In the genomic region with DNA sequence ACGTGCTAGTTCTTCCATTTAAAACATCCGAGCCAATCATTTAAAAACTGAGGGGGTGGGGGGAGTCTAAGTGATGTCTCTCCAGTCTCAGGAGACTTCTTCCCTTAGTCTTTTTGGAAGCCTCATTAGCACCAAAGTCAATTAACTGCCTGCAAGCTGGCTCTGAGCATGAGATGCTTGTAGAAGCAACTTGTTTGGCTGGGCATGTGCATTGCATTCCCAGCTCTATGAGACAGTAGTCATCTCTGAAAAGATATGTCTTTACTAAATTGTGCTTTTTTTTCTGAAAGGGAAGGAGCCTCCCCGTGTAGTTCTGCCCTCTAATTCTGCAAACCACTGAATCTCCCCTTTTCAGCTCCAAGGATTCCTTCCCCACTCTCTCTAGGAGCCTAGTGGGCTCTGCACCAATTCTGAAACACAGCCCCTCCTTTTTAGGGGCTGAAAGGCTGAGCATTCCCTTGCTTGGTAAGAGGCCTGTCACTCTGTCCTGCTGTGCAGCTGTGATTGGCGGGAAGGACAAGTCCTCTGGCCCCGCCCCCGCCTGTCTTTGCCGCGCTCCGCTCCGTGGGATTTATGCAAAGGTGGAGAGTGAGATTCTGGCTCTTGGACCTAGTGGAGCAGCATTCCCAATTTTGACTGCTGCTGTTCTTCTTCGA, we compare ENCODE assay signal across 9 mouse cellular contexts. TPM values are rescaled to one million over a fixed set of nuclear protein-coding genes. Genes with fewer than 3 reads are reported as not detected.
DNase-seq lines count a peak whose midpoint lies in the region; TF ChIP-seq lines count a peak whose summit lies in the region.
"Had no signal": no experiment of that assay in that cellular context is flagged by ENCODE, and none has a peak within 500 bp of the region (broad histone marks: within the 10 kb centered on the region; RNA-seq: fewer than 3 reads in every experiment).

A gene (plus strand): TSS at position 591 of the 656 bp plus-strand sequence.

- no peak within 1 kb of the TSS for H3K9ac ChIP-seq in ES-Bruce4 (ENCODE audit: low read depth, poor library complexity, severe bottlenecking)

- peak within 1 kb of the TSS; percentile 27; the same call in 1 of the 2 replicates for H3K4me3 ChIP-seq in ES-Bruce4 (ENCODE audit: low read depth, low read length)
- H3K4me3 ChIP-seq: myocyte had no signal

- TF ChIP-seq EP300 in ES-Bruce4 (IDR thresholded peaks at IDR 0.05; ENCODE audit: insufficient read depth, low read depth, low read length), result no peak

- H3K4me1 ChIP-seq in ES-Bruce4 (ENCODE audit: control insufficient read depth, insufficient read depth, low read length), result no peaks in the 10 kb centered on the region

- intact Hi-C loops in left cerebral cortex, postnatal 10 days (cut with DNase I), result no loop called here
- intact Hi-C loops in heart, postnatal 14 days (cut with DNase I), result no loop called here

- no peak for TF ChIP-seq CTCF in ES-Bruce4 (IDR thresholded peaks at IDR 0.05; ENCODE audit: low read depth, low read length)

- peak; percentile 70 for DNase-seq in ZHBTc4 (ENCODE audit: low read depth, low spot score)
- DNase-seq in frontal cortex, adult 2 months (ENCODE audit: extremely low spot score in 1 of 2, low spot score in 1 of 2), result peak; percentile 20 to 65
- DNase-seq in left cerebral cortex, postnatal 10 days (ENCODE audit: extremely low spot score in 1 of 2, low spot score in 2 of 2), result peak; percentile 39 to 61
- peak; percentile 9 for DNase-seq in retina, adult 2 months (ENCODE audit: low read depth, low spot score)
- DNase-seq in adrenal gland, postnatal 4 days (ENCODE audit: low spot score in 2 of 2), result no peak
- no peak for DNase-seq in spleen, postnatal 14 days (ENCODE audit: low spot score in 2 of 2)
- DNase-seq in heart, postnatal 14 days, result no peak

- no peaks in the 10 kb centered on the region for H3K36me3 ChIP-seq in ES-Bruce4 (ENCODE audit: control insufficient read depth, insufficient read depth, low read length, poor library complexity, severe bottlenecking)

- TF ChIP-seq POLR2A in ES-Bruce4 (IDR thresholded peaks at IDR 0.05; ENCODE audit: insufficient read depth, low read length), result no peak

- no peak within 1 kb of the TSS for H3K27ac ChIP-seq in ES-Bruce4 (ENCODE audit: insufficient read depth, low read length)

- no peaks in the 10 kb centered on the region for H3K9me3 ChIP-seq in ES-Bruce4 (replicated peaks; ENCODE audit: control insufficient read depth, insufficient read depth, low read length, poor library complexity, severe bottlenecking)

- no peaks in the 10 kb centered on the region; the same call in 1 of the 2 replicates for H3K27me3 ChIP-seq in ES-Bruce4 (ENCODE audit: control insufficient read depth, insufficient read depth, low read length, poor library complexity, severe bottlenecking)

RNA-seq across cellular contexts. Expression of the gene that starts here (rescaled TPM):
- not detected in 2 replicates for polyA plus RNA-seq in ES-Bruce4 (2011; ENCODE audit: insufficient read depth, insufficient read length, low read depth, missing spikeins)
- polyA plus RNA-seq in frontal cortex, adult 2 months (2012; rRNA removed), result 1.1 and 2.0 TPM in 2 replicates
- total RNA-seq in left cerebral cortex, postnatal 10 days (2021), result 10 to 100 TPM in 1 of 2 experiments, 1 to 10 TPM in 1; 9.1 to 10.0 TPM
- total RNA-seq in adrenal gland, postnatal 4 days (2021), result not detected
- not detected for total RNA-seq in heart, postnatal 14 days (2021)

Comparison
In these comparisons a context has a peak if more than half of its experiments do, and no peak if none do; other contexts are left out.
1. RNA of the gene that starts here (total RNA-seq): 9.1 to 10.0 TPM in left cerebral cortex, postnatal 10 days; not detected in adrenal gland, postnatal 4 days and not detected in heart, postnatal 14 days; every median in the first group is over 4 times any median in the second.
2. DNase-seq: peak in ZHBTc4 (single experiment), frontal cortex, adult 2 months (2 of 2), left cerebral cortex, postnatal 10 days (2 of 2) and retina, adult 2 months (single experiment); none in adrenal gland, postnatal 4 days (0 of 2), spleen, postnatal 14 days (0 of 2) and heart, postnatal 14 days (0 of 2).